Mouse (Mus musculus) adrenal gland, postnatal 10 days (tissue): ENCODE results near the gene Cfhr2. TPM values are rescaled to one million over a fixed set of nuclear protein-coding genes. Genes with fewer than 3 reads are reported as not detected.
"Not testable (repeated sequence)": the region's sequence is repeated elsewhere in the genome, so short reads cannot be mapped to it uniquely, and the experiment has no call there.

ENCODE experiments used
- DNase-seq: peaks from one replicate; pipeline ENCODE4 v3.0.0; 2021; ENCODE audit warnings: mixed read lengths
- long read RNA-seq, 2 experiments: library from polyadenylated mRNA; stranded (forward); transcript quantifications; one replicate each; pipeline ENCODE4 v2.0.0; 2021
- total RNA-seq, 2 experiments: library from RNA; stranded (reverse); gene quantifications; 2 replicates each; pipeline ENCODE4 v1.2.3; 2021

The Cfhr2 gene
- total RNA-seq, result 10 to 100 TPM; 14.4 to 37.0 TPM
- long read RNA-seq, experiment 1, transcript Cfhr2-201 (6 exons, 1,609 nt), result major isoform, 34 of 37 reads
- long read RNA-seq, experiment 1, partial matches to known transcripts, result 3 of 37 reads
- long read RNA-seq, experiment 1, other reads (novel, unspliced or antisense), result 0 of 37 reads
- long read RNA-seq, experiment 2, partial matches to known transcripts, result 0 of 2 reads
- long read RNA-seq, experiment 2, other reads (novel, unspliced or antisense), result 0 of 2 reads

- DNase-seq, result no peak
Observed at GRCm38 (mm10) chr1:139858548-139858947, at the start of gene Cfhr2. Gene Cfhr2 (minus strand): TSS chr1:139858702.

GRCm38 (mm10) chr1:139863751-139864150 lies 5.2 kb upstream of the Cfhr2 start:
- DNase-seq, result no peak

- DNase-seq, result no peak
Observed at GRCm38 (mm10) chr1:139860176-139860575, 1.7 kb upstream of the Cfhr2 start.

DNA sequence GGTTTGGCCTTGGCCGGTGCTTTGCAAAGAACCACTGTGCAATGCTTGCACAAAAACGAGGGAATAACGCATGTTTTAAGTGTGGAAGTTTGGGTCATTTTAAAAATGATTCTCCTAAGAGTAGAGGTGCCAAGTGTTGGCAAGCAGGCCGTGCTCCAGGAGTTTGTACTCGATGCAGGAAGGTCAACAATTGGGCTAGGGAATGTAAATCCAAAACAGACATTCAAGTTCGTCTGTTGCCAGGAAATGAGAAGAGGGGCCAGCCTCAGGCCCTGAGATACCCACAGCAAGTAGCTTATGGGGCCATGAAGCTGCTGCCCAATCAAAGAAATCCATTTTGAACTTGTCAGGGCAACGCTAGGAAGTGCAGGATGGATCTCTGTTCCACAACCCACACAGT lies 18.8 kb downstream of the Cfhr2 start:
- DNase-seq, result no peak

- DNase-seq, result no peak
Observed at GRCm38 (mm10) chr1:139839290-139839689, 19.2 kb downstream of the Cfhr2 start.

DNA sequence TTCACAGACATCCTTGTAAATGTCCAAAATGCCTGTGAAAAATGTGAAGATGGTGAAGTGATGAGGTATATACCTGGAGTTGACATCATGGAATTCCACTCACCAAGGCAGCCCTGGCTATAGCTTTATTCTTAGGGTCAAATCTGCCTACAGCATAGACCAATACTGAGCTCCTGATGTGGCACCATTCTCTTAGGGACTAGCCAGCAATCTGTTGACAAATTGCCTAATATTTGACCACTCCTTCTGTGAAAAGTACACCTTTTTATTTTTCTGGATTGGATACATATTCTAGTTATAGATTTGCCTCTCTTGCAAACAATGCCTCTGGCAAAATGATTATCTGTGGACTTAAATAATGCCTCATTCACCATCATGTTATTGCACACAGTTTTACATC lies 49.9 kb downstream of the Cfhr2 start:
- no peak for DNase-seq

DNA sequence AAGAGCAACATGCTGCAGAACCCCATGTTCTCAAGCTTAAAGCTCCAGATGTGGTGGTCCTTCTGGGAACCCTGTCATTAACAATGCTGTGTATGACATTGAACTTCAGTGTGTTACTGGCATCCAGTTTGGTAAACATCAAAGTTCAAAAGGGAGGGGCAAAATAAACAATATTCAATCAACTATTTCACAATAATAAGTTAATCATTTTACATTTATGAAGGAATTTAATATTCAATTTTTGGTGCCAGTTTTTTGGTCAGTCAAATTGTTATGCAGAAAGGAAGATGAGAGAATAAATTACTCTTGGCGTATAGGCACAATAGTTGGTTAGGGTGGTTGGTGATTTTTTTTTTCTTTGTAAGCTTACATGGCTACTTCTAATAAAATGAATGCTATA lies 77.4 kb downstream of the Cfhr2 start, which contains the start of gene Gm4788:
Gm4788 (minus strand) TSS at position 101 of the 400 bp plus-strand sequence.
- DNase-seq, result no peak

- DNase-seq, result not testable (repeated sequence)
Observed at GRCm38 (mm10) chr1:139769913-139770312, 88.6 kb downstream of the Cfhr2 start.

Other genes with a start within 250 kb of the Cfhr2 start
- 10 to 100 TPM in 1 of 2 experiments, 1 to 10 TPM in 1; 5.4 to 12.9 TPM for gene Gm4788, start 77.5 kb downstream of the Cfhr2 start, total RNA-seq